Mouse (Mus musculus): ENCODE measurements around the gene Prp2. TPM values are rescaled to one million over a fixed set of nuclear protein-coding genes. Genes with fewer than 3 reads are reported as not detected.
"Not testable (repeated sequence)": the region's sequence is repeated elsewhere in the genome, so short reads cannot be mapped to it uniquely, and the experiment has no call there.

The Prp2 gene
- not detected in 2 replicates for polyA plus RNA-seq (2014; fragmentation: Nextera tagmentation; extraction: Ambion mirVana)

DNA sequence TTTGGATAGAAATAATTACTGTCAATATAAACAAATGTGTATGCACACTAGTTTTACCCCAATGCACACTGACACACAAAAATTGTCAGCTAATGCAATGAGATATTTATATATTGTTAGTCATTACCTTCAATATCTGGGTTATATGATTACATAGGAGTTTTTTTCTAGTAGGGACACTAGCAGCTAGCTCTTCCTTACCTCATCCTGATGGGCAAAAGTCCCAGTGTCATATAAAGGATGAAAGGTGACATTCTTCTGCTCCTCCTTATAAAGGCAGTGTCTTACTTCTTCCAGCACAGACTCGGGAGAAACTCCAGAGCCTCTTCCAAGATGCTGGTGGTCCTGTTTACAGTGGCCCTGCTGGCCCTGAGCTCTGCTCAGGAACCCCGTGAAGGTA lies at the start of gene Prp2:
TSS of gene Prp2 (plus strand) at position 301 of the 400 bp plus-strand sequence.
- not testable (repeated sequence) for H3K9ac ChIP-seq; H3K36me3 ChIP-seq (replicated peaks; ENCODE audit: control insufficient read depth, insufficient read depth); H3K27me3 ChIP-seq (ENCODE audit: control insufficient read depth, insufficient read depth, low read length); H3K9me3 ChIP-seq (ENCODE audit: control insufficient read depth, low read length); H3K4me2 ChIP-seq (replicated peaks); H3K4me1 ChIP-seq (replicated peaks; ENCODE audit: control insufficient read depth, insufficient read depth, low read length); H3K27ac ChIP-seq; ATAC-seq (ENCODE audit: low FRiP score); DNase-seq (ENCODE audit: low spot score); H3K4me3 ChIP-seq (replicated peaks; ENCODE audit: low read length)
- WGBS: 82% methylated on average over 2 of the region's 2 CpGs

GRCm38 (mm10) chr6:132569509-132569908 lies 26.2 kb upstream of the Prp2 start, which contains the start of gene Prh1:
Gene Prh1, plus strand, starts transcription at chr6:132569809.
- H3K27me3 ChIP-seq (ENCODE audit: control insufficient read depth, insufficient read depth, low read length); H3K4me1 ChIP-seq (replicated peaks; ENCODE audit: control insufficient read depth, insufficient read depth, low read length); H3K9ac ChIP-seq; DNase-seq (ENCODE audit: low spot score); ATAC-seq (ENCODE audit: low FRiP score); H3K36me3 ChIP-seq (replicated peaks; ENCODE audit: control insufficient read depth, insufficient read depth); H3K4me3 ChIP-seq (replicated peaks; ENCODE audit: low read length); H3K4me2 ChIP-seq (replicated peaks); H3K27ac ChIP-seq: not testable (repeated sequence)
- 93% methylated on average over 1 of the region's 1 CpGs for WGBS
- peaks cover 11% of the 10 kb centered on the region for H3K9me3 ChIP-seq (ENCODE audit: control insufficient read depth, low read length)

- Histone ChIP-seq H3K4me1 (replicated peaks; ENCODE audit: control insufficient read depth, insufficient read depth, low read length) (no peaks in the 10 kb centered on the region), H3K9me3 (ENCODE audit: control insufficient read depth, low read length) (no peaks in the 10 kb centered on the region), H3K4me3 (replicated peaks; ENCODE audit: low read length) (no peak overlapping the region), H3K36me3 (replicated peaks; ENCODE audit: control insufficient read depth, insufficient read depth) (no peaks in the 10 kb centered on the region), H3K27me3 (ENCODE audit: control insufficient read depth, insufficient read depth, low read length) (no peaks in the 10 kb centered on the region), H3K4me2 (replicated peaks) (no peak overlapping the region), H3K9ac (no peak overlapping the region), H3K27ac (no peak overlapping the region)
- peak; percentile 46 for DNase-seq (ENCODE audit: low spot score)
- ATAC-seq (ENCODE audit: low FRiP score): no peak
Measured at GRCm38 (mm10) chr6:132649399-132649798, 53.7 kb downstream of the Prp2 start.

Other genes starting within 250 kb of the Prp2 start
- not detected in 2 replicates for gene Gm8882, start 231.8 kb upstream of the Prp2 start, polyA plus RNA-seq (2014; fragmentation: Nextera tagmentation; extraction: Ambion mirVana)
- gene Prh1, start 26.1 kb upstream of the Prp2 start, polyA plus RNA-seq (2014; fragmentation: Nextera tagmentation; extraction: Ambion mirVana): not detected in 2 replicates
- gene A630073D07Rik, start 55.6 kb downstream of the Prp2 start, polyA plus RNA-seq (2014; fragmentation: Nextera tagmentation; extraction: Ambion mirVana): not detected in 2 replicates
- not detected in 2 replicates for gene Tas2r120, start 61.0 kb downstream of the Prp2 start, polyA plus RNA-seq (2014; fragmentation: Nextera tagmentation; extraction: Ambion mirVana)
- not detected in 2 replicates for gene Tas2r121, start 105.1 kb downstream of the Prp2 start, polyA plus RNA-seq (2014; fragmentation: Nextera tagmentation; extraction: Ambion mirVana)
- gene Tas2r122, start 116.0 kb downstream of the Prp2 start, polyA plus RNA-seq (2014; fragmentation: Nextera tagmentation; extraction: Ambion mirVana): not detected in 2 replicates
- not detected in 2 replicates for gene Tas2r115, start 142.1 kb downstream of the Prp2 start, polyA plus RNA-seq (2014; fragmentation: Nextera tagmentation; extraction: Ambion mirVana)
- gene Tas2r124, start 158.8 kb downstream of the Prp2 start, polyA plus RNA-seq (2014; fragmentation: Nextera tagmentation; extraction: Ambion mirVana): not detected in 2 replicates
- gene Tas2r102, start 166.2 kb downstream of the Prp2 start, polyA plus RNA-seq (2014; fragmentation: Nextera tagmentation; extraction: Ambion mirVana): not detected in 2 replicates
- gene Tas2r136, start 182.2 kb downstream of the Prp2 start, polyA plus RNA-seq (2014; fragmentation: Nextera tagmentation; extraction: Ambion mirVana): not detected in 2 replicates
- not detected in 2 replicates for gene Tas2r117, start 206.9 kb downstream of the Prp2 start, polyA plus RNA-seq (2014; fragmentation: Nextera tagmentation; extraction: Ambion mirVana)